Mouse (Mus musculus) E14TG2a.4 (cell line): ENCODE results near the gene Gm17482.

ENCODE experiments used
- H3K27me3 ChIP-seq: 2 replicates; pipeline ENCODE4 v1.6.1; 2014; ENCODE audit warnings: low read length, control low read depth; ENCODE audit not compliant: insufficient read depth
- H3K36me3 ChIP-seq: 2 replicates; pipeline ENCODE4 v1.6.1; 2014; ENCODE audit warnings: low read length, control low read depth; ENCODE audit not compliant: insufficient read depth
- H3K4me1 ChIP-seq: replicated peaks from 2 replicates; pipeline ENCODE4 v1.6.1; 2014; ENCODE audit warnings: low read depth, low read length, control low read depth
- H3K4me3 ChIP-seq: replicated peaks from 2 replicates; pipeline ENCODE4 v1.5.1; 2014; ENCODE audit warnings: mild to moderate bottlenecking, low read length
- H3K9me3 ChIP-seq: 2 replicates; pipeline ENCODE4 v1.6.1; 2014; ENCODE audit warnings: low read length, control low read depth
- CTCF ChIP-seq: conservative IDR thresholded peaks from 2 replicates; pipeline ENCODE4 v1.5.1; 2014; ENCODE audit warnings: low read length
- NANOG ChIP-seq: IDR thresholded peaks from 2 replicates; pipeline ENCODE4 v1.6.1; 2014; ENCODE audit warnings: borderline replicate concordance, low read length, mixed read lengths
- POU5F1 ChIP-seq: IDR thresholded peaks from 2 replicates; pipeline ENCODE4 v1.6.1; 2014; ENCODE audit warnings: low read length, borderline replicate concordance

The Gm17482 gene

DNA sequence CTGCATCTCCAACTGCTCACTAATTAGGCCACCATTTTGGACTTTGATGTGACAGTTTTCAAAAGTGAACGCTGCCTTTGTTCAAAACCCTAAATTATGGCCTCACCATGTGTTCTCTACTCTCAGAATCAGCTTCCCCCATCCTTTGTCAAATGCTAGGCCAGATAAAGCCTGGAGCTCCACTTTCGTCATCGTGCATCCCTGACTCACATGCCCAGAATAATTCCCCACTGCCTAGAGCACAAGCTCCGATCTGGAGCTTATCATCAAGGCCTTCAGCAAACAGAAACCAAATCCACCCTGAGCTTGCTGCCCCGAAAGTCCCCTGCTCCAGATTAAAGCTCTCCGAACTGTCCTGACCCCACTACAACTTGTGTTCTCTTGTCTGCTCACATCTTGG lies 65.5 kb downstream of the Gm17482 start:
- 0 out of 2 replicates have a peak, but pooled peaks cover 4% of the 10 kb centered on the region for H3K27me3 ChIP-seq
- TF ChIP-seq CTCF (no peak), POU5F1 (no peak)
- H3K4me3 ChIP-seq, result no peak overlapping the region
- H3K36me3 ChIP-seq, result no peaks in the 10 kb centered on the region
- H3K9me3 ChIP-seq, result no peaks in the 10 kb centered on the region
- no peaks in the 10 kb centered on the region for H3K4me1 ChIP-seq

- Histone ChIP-seq H3K9me3 (no peaks in the 10 kb centered on the region), H3K4me3 (no peak overlapping the region), H3K27me3 (0 out of 2 replicates have a peak, but pooled peaks cover 4% of the 10 kb centered on the region), H3K4me1 (no peaks in the 10 kb centered on the region), H3K36me3 (no peaks in the 10 kb centered on the region)
- TF ChIP-seq NANOG (no peak), CTCF (no peak), POU5F1 (no peak)
Observed at GRCm38 (mm10) chr6:115293877-115294276, 66.7 kb downstream of the Gm17482 start.

DNA sequence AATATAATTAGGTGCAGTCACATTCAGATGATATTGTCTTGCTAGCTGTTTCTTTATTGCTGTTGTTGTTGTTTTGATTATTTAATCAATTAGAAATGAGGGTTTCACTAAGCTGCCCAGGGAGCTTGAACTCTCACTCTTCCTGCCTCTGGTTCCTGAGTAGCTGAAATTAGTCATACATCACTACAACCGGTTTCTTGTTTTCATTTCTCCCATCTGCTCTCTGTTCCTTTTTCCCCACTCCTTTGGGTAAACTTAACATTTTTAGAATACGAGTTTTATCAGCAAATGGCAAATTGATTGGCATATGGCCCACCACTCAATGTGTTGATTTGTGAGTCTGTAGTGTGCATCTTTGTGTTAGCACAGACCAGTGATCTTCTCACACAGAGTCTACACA lies 80.0 kb downstream of the Gm17482 start:
- no peak overlapping the region for H3K4me3 ChIP-seq
- H3K4me1 ChIP-seq, result no peaks in the 10 kb centered on the region
- TF ChIP-seq CTCF (no peak), POU5F1 (no peak), NANOG (no peak)

More for the DNA sequence above, 80.0 kb downstream of the Gm17482 start:
- Histone ChIP-seq H3K36me3 (no peaks in the 10 kb centered on the region), H3K9me3 (no peaks in the 10 kb centered on the region), H3K27me3 (no peaks in the 10 kb centered on the region)
